Mouse (Mus musculus) layer of hippocampus, adult 11-12 months (tissue): ENCODE data around the gene Traf3.

Source experiments
- DNase-seq: peaks from one replicate; pipeline ENCODE4 v3.0.0; 2022; ENCODE audit warnings: low spot score

Gene Traf3

DNA sequence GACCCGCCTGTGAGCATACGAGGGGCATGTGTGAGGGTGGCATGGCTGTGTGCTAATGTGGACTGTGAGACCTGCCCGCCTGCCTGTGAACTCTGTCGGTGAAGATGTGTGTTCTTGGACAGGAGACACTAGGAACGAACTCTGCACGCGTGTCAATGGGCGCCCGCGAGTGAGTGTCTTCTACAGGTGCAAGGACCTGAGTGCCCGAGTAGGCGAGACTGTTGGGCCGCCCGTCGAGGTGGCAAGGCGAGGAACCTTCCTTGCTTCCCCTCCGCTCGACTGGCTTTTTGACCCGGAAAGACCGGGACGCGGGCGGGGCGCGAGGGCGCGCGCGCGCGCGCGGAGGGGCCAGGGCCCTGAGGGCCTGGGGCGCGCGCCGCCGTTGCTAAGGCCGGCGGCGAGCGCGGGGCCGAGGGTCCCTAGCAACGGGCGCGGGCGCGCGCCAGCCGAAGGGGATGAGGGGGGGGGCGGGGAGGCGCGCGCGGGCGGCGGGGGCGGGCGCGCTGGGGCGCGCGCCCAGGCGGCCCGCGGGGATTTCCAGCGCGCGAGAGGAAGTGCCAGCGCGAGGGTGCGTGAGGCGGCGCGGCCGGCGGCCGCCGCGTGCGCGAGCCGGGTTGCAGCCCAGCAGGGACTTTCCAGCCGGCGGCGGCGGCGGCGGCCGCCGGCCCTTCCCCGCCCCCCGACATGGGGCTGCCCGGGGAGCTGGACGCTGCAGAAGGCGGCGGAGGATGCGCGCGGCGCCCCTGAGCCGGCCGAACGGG lies at the start of gene Traf3:
Traf3 (plus strand) TSS at position 540 of the 761 bp plus-strand sequence.
- DNase-seq: peak; percentile 61

DNA sequence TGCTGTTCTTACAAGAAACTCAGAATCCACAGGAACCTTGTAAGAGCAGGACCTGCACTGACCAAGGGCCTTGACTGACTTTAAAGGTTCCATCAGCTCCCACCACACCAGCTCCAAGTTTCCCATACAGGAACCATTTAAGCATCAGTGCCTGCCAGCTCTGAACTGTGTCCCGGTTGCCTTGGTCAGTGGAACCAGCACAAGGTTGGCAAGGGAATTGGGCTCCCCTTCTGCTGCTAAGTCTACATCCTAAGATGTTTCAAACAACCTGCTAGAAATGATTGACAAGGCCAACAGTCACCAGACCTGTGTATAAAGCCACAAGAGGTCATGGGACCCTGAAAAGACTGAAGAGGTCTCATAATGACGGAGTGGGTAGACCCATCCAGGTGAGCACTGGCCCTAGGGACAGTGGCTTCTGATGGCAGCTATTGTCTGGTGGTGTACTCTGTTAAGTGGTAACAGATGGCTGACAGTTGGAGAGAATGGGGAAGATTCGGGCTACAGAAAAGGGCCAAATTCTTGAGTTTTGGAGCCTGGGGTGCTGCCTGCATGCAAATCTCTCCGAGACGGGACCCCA lies 46.6 kb upstream of the Traf3 start:
- DNase-seq: no peak

DNA sequence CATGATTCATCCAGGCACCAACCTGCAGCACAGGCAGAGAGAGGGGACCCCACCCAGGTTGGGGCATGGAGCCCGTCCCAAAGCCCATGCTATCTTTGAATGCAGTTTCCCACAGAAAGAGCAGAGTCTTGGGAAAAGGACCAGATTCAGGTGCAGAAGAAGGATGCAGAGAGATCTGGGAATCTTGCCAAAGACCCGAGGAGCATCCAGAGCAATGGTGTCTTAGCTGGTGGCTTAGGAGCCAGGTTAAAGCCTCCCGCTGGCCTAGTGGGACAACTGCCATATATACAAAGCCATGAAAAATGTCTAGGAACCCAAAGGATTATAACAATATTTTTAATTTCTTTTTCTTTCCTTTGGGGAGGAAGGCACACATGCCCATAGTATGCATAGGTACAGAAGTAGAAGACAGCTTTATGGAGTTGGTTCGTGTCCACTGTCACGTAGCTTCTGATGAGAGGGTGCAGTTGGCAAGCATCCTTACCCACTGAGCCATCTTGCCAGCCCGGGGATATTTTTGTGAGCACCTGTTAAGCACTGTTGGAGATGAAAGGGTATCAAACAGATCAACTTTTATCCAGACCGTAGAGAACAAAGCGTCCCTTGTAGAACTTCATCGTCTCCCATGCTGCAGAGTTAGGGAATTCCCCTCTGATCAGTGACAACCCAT lies 45.1 kb upstream of the Traf3 start:
- DNase-seq: no peak

DNA sequence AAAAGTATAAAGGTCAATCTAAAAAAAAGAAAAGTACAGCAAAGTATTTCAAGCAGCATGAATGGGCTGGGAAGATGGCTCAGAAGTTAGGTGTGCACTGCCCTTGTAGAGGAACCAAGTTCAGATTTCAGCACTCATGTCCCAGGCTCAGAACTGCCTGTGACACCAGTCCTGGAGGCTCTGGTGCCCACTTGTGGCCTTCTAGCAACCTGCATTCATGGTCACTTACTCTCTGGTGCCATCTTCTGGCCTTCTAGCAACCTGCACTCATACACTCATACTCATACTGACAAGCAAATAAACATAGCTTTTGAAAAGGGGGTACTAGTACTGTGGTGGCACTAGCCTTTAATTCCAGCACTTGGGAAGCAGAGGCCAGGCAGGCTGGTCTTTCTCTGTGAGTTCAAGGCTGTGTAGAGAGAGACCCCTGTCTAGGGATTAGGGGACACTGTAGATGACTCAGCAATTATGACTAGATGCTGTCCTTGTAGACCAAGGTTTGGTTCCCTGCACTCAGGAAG lies 43.8 kb upstream of the Traf3 start:
- no peak for DNase-seq

DNA sequence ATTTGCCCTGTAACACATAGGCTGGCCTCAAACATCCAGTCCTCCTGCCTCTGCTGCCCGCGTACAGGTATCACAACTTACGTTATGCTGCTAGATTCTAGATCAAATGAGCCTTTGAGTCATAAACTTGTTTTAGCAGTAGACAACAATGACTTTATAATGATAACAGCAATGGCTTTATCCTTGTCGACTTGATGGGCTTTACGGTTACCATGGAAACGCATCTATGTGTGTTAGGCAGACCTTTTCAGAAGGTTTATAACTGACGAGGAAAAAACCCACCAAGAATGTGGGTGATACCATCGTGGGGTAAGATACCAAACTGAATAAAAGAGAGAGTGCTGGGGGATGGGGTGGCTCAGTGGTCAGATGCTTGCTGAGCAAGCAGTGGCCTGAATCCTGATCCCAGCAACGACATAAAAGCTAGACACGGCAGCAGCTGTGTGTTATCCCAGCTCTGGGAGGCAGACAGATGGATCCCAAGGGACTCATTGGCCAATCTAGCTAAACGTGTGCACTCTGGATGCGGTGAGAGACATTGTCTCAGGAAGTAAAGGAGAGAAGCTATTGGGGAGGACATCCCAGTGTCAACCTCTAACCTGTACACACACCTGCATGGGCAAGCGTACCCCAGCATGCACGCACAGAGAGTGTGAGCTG lies 41.4 kb upstream of the Traf3 start:
- DNase-seq: no peak

DNA sequence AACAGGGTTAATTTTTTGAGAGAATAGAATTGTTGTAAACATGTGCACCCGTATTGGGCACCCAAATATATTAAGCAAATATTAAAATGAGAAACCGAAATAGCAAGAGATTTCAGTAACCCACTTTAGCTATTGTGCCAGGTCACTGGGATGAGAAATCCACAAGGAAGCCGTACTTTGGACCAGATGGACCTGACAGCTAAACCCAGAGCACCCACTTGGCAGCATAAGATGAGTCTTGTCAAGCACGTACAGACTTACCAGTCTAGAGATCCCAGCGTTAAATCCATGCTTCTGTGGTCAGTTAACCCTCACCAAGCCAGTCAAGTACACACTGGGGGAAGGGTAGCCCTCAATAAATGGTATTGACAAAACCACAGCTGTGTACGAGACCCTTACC lies 40.5 kb upstream of the Traf3 start:
- DNase-seq: no peak

DNA sequence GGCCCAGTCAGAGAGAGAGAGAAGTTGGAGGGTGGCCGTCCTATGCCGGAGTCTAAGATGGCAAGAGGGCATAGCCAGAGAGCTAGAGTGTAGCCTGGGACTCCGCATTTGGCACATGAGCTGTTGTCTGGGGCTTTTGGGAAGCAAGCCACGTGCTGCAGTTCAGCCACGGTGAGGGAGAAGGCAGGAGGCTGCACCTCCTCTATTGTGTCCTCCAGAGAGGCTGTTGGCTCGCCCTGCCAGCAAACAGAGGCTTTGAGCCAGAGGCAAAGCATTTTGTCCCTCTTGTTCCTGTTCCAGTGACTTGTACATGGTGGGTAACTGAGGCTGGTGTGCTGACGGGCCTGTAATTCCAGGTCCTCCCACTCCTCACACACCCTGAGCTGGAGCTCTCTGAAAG lies 32.0 kb upstream of the Traf3 start:
- no peak for DNase-seq

DNA sequence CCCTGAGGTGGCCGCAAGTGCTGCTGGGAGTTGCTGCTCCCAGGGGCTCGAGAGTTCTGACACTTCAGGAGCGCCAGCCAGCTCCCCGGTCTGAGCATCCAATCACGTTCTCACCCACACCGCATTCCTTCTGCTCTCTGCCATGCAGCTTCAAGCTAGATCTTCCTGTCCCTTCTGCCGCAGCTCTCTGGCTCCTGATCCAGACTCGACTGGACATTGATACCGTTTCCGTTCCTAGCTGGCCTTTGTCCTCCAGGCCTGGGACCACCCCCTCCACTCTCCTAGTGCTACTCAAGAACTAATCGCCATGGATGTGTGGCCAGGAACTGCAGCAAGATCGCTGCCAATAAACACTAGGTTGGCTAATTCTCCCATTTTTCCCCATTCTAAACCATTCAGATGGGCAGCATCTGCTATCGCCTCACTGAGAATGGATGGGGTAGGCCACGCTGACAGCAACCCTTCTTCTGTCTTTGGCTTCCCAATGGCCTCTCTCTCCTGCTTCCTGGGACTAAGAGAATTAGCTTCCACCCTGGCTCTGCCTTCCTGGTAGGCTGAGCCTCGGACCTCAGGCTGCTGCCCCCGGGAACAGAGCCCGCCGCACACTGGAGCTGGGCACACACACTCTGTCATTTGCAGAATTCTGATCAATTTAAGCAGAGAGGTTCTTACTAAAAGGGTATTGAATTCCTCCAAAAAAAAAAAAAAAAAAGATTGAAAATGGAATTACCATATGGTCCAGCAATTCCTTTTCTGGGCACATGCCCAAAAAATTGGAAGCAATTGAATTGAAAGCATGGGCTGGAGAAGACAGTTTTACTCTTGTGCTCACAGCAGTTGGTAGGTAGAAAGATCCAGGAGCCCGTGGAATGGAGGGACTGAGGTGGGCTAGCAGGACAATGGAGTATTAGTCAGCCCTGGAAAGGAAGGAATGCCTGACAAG lies 31.1 kb upstream of the Traf3 start:
- DNase-seq: peak; percentile 53

DNA sequence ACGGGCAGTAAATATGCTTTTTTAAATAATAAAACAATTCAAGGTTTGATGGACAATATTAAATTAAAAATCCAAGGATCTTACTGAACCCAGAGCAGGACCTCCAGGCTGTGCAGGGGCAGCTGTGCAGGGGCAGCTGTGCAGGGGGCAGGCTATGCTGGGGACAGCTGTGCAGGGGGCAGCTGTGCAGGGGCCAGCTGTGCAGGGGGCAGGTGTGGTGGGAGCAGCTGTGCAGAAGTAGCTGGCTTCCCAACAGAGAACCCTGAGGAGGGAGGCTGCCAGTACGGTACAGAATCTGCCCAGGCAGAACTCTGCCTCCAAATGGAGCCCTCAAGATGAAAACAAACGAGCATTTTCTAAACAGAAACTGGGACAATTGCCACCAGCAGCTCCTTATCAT lies 30.2 kb upstream of the Traf3 start:
- DNase-seq: no peak

DNA sequence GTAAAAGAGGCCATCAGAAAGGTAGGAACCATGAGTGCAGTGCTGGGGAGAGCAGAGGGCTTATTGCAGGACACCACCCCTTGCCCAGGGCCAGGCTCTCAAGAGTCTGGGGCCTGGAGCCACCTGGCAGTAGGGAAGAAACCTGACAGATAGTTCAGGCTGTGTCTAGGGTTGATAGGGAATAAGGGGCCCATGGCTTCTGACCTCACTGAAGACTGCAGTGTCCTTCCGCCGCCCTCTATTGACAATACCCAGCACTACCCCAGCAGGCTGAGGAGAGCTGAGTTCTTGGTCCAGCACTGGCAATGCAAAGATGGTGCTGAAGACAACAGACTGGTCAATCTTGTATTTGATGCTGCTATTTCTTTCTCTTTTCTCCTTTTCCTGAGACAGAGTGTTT lies 29.1 kb upstream of the Traf3 start:
- DNase-seq: no peak

DNA sequence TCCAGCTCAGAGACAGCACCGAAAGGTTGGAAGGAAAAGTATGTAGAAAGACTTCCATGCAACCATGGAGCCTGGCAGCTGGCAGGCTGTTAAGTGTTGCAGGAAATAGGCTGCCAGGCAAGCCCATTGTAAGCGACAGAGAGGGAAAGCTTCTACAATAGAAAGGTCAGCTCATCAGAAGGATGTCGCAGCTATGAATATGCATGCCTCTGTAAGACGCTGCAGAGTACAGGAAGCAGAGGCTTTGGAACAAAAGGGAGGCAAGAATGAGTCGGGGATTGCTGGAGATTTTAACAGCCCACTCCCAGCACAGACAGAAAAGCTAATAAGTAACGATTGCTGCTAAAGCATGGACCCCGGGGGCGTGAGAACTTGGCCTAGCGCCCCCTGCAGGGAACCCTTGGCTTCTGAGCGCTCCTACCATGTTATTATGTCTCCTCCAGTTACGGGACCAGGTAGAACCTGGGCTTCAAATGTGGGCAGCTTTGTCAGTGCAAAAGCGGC lies 23.1 kb upstream of the Traf3 start:
- no peak for DNase-seq

DNA sequence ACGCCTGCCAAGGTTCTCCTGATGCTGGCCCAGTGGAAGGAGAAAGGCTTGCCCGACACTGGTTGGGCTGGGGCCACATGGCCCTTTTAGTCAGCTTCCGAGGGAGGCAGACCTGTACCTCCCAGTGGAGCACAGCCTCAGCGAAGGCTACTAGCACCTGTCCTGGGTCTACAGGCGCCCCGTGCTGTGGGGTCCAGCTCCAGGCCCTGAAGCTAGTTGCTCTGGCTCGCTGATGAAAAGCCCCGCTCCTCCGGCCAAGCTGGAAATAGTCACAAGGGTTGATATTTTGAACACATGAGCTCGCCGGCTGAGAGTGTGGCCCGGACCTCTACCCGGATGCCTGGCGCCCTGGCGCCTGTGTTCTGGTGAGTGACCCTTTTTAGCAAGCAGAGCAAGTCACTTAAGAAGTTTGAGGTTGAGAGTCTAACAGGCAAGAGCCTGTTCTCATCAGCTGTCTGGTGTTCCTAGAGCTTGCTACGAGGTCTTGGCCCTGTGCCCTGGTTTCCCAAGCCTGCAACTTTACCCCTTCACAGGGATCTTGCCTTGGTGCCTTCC lies 22.6 kb upstream of the Traf3 start:
- no peak for DNase-seq

DNA sequence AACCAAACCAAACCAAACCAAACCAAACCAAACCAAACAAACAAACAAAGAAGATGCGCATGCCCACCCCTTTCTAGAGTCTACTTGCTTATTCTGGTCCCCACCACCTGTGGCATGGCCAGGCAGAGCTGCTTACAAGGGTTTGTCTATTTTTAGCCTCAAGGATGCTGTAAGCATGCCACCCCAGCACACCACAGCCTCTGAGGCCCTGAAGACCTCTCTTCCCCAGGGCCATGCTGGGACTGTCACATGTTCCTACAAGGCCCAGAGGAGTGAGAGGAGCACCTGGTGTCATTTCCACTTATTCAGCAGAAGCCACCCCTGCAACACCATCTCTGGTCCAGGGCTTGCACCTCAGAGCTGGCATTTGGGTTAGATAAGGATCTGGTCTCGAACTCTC lies 21.6 kb upstream of the Traf3 start:
- no peak for DNase-seq

DNA sequence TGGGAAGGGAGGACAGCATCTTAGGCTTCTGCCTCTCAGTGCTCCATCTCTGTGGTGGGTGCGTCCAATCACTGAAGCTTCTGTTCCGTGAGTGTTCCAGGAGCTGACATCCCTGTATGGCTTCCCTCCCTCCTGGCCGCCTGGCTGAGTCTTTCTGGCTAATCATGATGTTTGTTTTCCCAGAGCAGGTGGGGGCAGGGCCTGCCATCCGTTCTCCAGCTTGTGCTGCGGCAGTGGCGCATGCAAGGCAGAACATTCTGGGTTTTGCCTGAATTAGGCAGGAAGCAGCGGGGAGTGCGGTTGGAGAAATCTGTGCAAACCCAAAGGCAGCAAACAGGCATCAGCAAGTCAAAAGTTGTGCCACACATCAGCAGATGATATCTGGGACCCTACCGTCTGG lies 20.9 kb upstream of the Traf3 start:
- peak; percentile 79 for DNase-seq

DNA sequence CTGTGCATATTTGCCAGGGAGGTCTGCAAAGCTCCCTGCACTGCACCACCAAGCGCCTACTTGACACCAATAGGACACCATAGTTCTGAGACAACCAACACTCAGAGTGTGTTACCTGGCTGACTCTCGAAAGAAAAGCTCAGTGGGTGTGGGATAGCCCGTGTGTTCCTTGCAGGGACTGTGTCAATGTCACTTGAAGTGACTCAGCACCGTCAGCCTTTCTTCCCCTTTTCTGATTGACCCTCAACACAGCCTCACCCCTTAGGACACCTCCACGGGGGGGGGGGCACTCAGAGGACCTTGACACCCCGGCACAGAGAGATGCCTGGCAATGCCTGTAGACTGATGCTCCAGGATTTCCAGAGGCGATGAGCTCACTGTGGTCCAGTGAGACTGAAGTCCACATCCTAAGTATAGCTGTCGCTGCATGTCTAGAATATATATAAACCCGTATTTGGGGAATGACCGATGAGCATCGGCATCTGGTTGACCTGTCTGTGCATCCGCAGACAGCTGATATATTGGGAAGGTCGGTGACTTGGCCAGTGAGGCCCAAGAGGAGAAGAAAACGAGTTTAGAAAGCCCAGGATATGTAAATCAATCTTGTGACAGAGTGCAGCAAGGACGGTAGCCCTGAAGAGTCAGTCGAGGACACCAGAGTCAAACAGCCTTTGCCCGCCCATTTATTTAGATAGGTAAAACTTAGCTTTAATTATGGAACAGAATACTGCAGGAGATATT lies 16.5 kb upstream of the Traf3 start:
- DNase-seq: no peak

DNA sequence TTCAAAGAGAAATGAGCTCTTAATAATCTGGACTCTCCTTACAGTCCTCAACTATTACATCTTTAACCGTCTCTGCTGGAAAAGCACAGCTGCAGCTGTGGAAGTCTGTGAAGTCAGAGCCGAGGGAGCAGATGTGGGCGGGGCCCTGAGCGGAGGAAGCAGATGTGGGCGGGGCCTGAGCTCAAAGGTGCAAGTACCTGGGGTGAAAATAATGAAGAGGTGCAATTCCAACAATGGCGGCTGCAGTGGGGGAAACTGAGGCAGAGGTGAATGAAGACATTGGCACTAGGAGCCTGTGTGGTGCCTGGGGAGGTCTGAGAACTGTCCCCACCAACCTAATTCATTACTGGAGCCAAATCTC lies 16.0 kb upstream of the Traf3 start:
- no peak for DNase-seq

DNA sequence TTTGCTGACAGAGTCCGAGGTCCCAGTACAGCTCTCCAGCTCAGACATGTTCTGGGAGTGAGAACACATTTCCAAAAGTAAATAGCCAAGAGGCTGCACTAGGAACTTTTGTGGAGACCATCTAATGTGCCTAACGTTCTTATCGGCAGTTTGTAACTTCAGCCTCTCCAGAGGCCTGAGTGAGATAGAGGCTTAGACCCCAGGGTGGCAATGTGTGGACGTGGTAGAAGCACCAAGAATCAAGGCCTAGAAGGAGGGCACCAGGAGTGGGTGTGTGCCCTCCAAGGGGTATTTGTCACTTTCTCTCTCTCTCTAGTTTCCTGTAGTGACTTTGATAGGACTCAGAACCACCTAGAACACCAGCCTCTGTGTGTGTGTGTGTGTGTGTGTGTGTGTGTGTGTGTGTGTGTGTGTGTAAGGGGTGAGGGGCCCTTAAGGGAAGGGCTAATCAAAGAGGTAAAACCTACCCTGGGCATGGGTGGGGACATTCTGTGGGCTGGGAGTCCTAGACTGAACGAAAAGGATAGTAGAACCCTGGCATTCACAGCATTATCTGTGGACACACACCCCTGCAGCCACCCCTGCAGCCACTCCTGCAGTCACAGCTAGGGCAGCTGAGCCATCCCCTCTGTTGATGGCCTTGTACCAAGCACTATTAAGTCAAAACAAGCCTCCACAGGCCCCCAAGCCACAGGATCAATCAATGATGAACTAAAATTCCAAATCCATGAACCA lies 14.6 kb upstream of the Traf3 start:
- no peak for DNase-seq

DNA sequence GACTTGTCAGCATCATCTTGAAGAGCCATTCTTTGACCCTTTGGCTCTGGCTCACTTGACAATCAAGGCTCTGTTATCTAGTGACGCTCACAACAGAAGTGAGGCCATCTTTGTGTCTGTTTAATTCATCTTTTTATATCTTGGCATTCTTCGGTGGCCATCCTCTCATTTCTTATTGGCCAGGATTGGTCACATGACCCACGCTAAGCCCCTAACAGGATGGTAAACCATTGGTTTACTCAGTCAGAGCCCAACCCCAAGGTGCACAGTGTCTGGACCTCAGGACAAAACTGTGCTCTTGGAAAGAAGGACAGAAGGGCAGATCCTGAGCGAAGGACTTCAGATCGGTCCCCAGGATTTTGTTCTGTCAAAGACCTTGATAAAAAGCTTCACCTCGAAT lies 13.6 kb upstream of the Traf3 start:
- DNase-seq: no peak

DNA sequence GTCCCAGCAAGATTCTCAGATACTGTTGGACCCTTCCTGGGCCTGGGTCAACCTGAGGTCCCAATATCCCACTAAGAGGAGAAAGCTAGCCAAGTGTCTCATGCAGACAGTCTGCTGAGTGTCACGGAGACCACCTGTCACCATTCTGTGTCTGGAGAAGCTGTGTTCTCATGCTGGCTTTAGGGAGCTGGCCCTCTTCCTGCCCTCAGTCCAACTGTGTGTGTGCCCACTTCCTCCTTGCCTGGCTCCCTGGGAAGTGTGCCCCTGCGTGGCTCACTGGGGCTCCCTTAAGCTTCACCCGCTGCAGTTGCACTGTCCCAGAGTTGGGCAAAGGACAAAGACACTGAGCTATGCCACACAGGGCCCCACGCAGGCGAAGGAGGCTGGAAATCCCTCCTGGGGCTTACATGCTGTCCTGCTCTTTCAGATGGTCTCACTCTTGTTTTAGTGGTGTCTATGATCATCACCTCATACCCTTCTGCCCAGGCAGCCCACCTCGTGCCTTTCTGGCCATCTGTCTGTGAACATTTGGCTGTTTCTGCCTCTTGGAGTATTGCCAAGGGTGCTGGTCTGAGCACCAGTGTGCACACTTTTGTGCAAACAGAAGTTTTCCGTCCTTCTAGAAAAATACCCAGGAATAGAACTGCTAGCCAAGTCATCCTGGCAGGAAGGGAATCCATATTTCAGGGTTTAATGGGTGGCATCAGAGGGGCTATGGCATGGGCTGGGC lies 13.0 kb upstream of the Traf3 start:
- no peak for DNase-seq
